Mouse (Mus musculus): ENCODE results near the gene Col4a3.

DNA sequence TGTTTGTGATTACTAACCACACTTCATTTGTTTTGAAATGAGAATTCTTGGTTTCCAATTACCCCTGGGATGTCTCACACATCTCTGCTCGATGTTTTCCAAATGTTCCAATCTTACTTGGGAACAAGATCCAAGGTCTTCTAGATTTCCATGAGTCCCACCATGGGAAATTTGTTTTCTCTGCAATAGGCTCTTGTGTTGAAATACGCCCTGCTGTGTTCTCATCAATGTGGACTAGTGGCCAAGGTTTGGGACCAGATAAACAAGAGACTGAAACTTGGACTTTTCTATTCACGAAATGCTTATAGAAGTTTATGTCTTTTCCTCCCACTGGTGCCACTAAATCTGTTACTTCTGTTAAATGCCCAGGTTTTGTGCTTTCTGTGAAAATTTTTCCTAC lies 11.0 kb upstream of the Col4a3 start:
- TF ChIP-seq CTCF (IDR thresholded peaks at IDR 0.05) (no peak), POLR2A (IDR thresholded peaks at IDR 0.05; ENCODE audit: insufficient read depth, low read depth, low read length) (no peak), EP300 (IDR thresholded peaks at IDR 0.05; ENCODE audit: insufficient read depth, low read depth, low read length) (no peak)
